Mouse (Mus musculus) brain, embryonic 14.5 days (tissue): Measurements from ENCODE around the gene Gm34302.
"Not testable (repeated sequence)": the region's sequence is repeated elsewhere in the genome, so short reads cannot be mapped to it uniquely, and the experiment has no call there.

Experiments used
- CTCF ChIP-seq: fragments of 200-500 bp; IDR thresholded peaks from 2 replicates; pipeline ENCODE4 v1.5.1; 2012; ENCODE audit warnings: inconsistent platforms, mild to moderate bottlenecking, moderate library complexity, borderline replicate concordance; ENCODE audit not compliant: insufficient read depth, insufficient read length; ENCODE audit errors: extremely low read depth
- POLR2A ChIP-seq: fragments of 200-500 bp; IDR thresholded peaks from 2 replicates; pipeline ENCODE4 v1.6.1; 2012; ENCODE audit warnings: mild to moderate bottlenecking, inconsistent platforms, borderline replicate concordance; ENCODE audit not compliant: poor library complexity, insufficient read depth, insufficient read length, severe bottlenecking; ENCODE audit errors: extremely low read depth

DNA sequence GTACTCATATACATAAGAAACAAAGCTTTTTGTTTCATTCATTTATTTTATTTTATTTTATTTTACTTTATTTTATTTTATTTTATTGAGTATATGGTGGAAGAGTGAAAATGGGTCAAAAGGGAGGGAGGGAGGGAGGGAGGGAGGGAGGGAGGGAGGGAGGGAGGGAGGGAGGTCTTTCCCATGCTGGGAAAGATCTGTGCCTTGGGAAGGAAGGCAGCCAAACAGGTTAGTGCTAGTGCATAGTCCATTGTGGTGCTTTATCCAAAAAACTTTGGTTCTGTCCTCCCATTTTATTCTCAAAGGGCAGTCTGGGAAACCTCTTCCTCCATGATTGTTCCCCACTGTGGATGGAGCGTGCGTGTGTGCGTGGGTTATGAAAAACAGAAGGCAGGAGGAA is 32.6 kb upstream of the Gm34302 start:
- TF ChIP-seq POLR2A, CTCF: not testable (repeated sequence)
